Mouse (Mus musculus) activated CD4-positive, CD25-positive, alpha-beta regulatory T cell (primary cell): Measurements from ENCODE around the gene Nfic. TPM values are rescaled to one million over a fixed set of nuclear protein-coding genes. Genes with fewer than 3 reads are reported as not detected.

Experiments used
- polyA plus RNA-seq, 2 experiments: library from polyadenylated mRNA; unstranded; fragments of 100-300 nt; shearing (Covaris generic); gene quantifications; one replicate each; pipeline ENCODE4 v1.2.1; 2017

The Nfic gene
- 10 to 100 TPM; 14.8 to 22.7 TPM for polyA plus RNA-seq

DNA sequence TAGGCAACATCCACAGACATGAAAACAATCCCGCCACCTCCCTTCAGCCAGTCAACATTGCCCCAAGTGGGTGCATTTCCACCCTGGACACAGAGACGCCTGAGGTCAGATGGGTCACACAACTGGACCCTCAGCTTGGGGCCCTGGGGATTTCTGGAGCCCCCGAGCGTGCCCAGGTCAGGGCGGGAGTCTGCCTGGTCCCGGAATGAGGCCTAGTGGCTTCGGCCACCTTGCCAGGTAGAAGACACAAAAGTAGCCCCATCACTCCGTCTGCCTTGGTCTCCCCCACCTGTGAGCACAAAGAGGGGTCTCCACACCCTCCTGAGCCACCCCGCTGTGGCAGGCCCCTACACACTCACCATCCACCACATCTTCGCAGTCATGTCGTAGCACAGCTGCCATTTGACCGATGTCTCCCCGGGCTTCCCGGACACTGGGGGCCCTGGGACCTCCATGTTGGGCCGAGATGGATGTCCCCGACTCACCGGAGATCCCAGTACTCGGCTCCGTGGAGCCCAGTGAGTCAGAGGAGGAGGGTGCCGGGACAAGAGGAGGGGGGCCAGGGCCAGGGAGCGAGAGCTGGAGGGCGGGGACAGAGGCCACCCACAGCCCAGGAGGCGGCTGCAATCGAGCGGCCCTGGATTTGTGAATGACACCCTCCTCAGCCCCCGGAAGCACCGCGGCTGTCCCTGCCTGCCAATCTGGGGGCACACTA is at the start of gene Nfic:
Gene Nfic, minus strand, starts transcription at position 455 of the 715 bp plus-strand sequence.

DNA sequence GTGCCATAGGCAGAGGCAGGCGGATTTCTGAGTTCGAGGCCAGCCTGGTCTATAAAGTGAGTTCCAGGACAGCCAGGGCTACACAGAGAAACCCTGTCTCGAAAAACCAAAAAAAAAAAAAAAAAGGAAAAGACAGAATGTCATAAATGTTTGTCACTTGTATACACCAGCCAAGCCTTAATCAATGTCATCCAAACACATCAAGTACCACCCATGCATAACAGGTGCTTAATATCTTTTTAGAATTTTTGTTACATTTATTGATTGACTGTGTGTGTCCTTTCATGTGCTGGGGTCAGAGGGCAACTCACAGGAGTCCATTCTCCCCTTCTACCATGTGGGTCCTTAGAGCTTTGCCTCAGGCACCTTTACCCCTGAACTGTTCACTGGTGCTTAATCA is 44.6 kb upstream of the Nfic start, which contains the start of gene S1pr4:
Gene S1pr4, minus strand, starts transcription at position 101 of the 400 bp plus-strand sequence.

DNA sequence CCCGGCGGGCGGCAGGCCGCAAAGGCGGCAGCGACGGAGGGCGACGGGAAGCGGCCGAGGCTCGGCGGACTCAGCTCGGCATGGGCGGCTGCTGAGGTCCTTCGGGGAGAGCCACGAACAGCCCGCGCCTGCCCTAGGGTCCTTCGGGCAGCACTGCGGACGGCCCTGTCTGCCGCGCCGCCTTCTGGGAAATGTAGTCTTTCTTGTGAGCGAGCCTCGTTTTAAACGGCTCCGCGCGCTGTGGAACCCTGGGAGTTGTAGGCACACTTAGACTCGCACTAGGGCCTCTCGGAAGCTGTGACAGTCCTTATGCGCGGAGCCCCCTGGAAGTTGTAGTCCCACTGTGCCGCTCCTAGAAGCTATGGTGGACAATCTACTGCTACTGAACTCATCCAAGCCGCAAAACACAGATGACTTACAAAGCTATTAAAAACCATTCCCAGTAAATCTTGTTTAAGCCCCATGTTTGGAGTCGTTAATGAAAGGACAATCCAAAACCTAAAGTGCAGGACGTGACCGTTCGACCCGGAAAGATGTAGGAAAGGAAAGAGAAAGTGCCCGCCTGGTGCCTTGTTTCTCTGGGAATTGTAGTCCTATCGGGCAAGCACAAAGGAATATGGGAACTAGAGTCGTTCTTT is 40.9 kb upstream of the Nfic start, which contains the start of gene Ncln:
Gene Ncln, minus strand, starts transcription at position 129 of the 638 bp plus-strand sequence.

DNA sequence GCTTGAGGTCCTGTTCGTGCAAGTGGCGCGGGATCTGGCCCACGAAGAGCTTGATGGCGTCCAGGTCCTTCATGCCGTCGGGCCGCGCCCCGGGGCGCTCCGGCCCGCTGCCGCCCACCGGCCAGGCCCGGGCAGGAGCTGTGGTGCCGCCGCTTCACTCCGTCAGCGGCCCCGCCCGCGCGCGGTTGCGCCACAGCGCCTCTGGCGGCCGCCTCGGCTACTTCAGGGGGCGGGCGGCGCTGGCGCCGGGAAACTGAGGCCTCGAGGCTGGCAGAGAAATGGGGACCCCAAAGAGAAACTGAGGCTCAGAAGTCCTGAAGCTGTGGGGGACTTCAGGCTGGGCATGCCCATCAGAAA is 27.1 kb upstream of the Nfic start, which contains the start of gene Celf5:
Gene Celf5, minus strand, starts transcription at position 177 of the 357 bp plus-strand sequence.

DNA sequence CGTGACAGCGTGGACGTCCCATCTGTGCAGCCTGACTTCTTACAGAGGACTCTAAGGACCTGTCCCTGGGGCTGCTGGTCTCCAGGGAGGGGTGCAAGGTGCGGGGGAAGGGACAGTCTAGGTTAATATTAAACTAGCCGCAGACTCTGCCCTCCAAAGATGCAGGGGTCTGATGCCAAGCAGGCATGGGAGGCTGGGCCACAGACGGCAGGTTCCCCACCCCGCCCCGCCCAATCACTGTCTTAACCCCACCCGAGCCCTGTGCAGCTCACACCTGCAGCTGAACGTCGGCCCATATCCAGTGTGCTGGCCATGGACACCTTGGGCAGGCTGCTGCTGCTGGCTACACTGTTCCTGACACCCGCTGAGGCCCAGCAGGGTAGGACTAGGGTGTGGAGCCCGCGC is 62.7 kb downstream of the Nfic start, which contains the start of gene Smim24:
Gene Smim24, plus strand, starts transcription at position 271 of the 405 bp plus-strand sequence.

DNA sequence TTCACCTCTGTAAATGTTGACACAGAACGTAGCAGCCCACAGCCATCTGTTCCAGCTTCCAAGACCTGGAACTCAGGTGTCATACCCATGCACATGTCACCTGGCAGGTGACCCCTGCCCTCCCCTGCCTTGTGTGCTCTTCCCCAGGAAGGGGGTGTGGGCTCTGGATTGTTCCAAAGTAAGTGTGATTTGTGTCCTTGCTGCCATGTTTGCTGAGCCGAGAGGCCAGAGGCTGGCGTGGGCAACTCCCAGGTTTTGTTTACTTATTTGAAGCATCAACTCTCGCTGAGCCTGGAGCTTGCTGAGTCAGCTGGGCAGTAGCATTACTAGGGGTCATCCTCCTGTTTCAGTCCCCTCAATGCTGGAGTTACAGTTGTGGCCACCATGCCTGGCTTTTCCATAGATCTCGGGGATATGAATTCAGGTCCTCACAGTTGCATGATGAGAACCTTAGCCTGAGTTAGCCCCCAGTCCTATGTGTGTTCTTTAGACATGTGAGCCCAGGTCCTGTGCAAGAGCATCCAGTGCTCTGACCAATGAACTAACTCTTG is 66.9 kb downstream of the Nfic start, which contains the start of gene Gm48552:
Gene Gm48552, plus strand, starts transcription at position 501 of the 551 bp plus-strand sequence.

DNA sequence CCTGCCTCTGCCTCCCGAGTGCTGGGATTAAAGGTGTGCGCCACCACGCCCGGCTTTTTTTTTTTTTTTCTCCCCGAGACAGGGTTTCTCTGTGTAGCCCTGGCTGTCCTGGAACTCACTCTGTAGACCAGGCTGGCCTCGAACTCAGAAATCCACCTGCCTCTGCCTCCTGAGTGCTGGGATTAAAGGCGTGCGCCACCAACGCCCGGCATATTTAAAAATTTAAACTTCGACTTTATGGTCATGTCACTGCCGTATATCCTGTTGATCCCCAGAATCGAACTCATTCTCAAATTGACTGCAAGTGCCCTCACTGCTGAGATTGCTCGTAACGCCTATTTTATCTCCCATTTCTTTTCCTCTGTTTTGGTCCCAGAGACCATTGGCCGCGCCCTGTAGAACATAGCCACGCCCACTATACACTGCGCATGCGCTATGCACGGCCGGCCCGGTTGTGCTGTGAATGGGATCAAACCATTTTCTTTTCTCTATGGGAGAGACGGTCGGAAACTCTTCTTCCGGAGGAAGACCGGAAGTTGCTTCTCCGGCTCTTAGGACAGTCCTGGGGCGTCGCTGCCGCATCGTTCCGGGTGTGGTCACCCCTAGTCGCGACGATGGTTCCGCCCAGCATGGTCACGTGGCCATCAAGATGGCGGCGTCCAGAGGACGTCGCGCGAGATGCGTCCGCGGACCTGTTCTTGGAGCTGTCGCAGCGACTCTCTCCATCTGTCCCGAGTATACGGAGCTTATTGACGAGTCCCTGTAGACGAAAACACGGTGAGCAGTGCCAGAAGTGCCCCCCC is 71.4 kb downstream of the Nfic start, which contains the start of the genes Dohh and Gm48551:
Gene Dohh, plus strand, starts transcription at position 627 of the 803 bp plus-strand sequence.
Gene Gm48551, plus strand, starts transcription at position 665 of the 803 bp plus-strand sequence.

DNA sequence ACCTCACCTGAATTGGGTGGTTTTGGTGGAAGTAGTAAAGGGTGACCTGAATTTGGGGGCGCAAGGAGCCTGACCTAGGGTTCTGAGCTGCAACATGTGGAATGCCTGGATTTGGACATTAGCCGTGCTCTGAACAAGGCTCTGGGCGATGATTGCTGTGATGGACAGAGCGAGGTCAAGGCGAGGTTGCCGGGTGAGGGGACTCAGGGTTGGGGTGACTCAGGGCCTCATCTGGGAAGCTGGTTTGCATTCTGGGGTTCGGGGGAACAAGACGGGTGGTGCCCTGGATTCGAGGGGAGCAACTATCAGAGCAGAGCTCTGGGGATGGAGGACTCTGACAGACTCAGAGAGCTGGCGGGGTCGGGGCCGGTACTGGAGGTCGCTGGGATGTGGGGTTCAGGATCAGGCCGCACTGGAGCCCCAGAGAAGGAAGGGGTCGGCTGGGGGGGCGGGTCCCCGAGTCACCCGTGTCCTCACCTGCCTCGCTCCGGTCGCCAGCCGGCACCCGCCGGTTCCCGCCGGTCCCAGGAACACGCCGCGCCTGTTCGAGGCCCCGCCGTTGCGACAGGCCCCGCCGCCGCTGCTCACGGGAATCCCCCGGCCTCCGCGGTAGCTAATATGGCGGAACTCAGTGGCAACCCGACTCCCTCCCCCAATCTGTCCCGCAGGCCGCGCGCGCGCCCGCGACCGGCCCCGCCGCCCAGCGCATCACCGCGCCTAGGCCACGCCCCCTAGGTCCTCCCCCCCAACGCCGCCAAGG is 77.5 kb downstream of the Nfic start, which contains the start of gene Fzr1:
Gene Fzr1, minus strand, starts transcription at position 724 of the 760 bp plus-strand sequence.

DNA sequence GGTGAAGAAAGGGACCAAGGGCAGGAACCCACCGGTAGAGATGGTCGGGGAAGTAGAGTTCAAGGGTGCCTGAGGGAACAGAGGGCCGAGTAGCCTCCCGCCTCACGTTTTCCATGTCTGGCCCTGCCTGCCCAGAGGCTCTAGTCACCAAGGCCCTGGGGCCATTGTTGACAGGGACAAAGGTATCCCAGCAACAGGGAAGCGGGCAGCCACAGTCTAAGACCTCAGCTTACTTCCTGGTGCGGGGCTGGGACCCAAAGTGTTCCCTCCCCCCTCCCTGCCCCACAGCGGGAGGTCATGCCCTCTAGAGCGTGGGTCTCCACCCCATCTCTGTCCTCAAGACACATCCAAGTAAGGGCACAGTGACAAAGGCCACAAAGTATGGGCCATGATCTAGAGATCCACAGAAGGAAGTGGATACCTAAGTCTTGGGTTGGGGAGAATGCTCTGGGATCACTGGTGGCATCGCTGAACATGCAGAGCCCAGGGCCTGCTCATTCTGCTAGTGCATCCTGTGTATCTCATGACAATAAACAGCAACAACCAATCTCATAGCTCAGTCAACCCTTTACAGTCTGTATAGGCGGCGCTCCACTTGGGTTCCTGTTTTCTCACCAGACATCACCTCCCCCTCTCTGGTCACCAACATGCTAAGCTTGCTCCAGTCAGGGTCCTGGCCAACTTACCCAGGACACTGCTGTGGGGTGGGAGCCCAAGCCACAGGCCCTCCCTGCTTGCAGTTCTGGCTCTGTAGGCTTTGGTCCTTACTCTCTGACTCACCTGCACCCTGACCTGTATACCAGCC is 89.6 kb downstream of the Nfic start, which contains the start of gene 4930404N11Rik:
Gene 4930404N11Rik, minus strand, starts transcription at position 145 of the 805 bp plus-strand sequence.

DNA sequence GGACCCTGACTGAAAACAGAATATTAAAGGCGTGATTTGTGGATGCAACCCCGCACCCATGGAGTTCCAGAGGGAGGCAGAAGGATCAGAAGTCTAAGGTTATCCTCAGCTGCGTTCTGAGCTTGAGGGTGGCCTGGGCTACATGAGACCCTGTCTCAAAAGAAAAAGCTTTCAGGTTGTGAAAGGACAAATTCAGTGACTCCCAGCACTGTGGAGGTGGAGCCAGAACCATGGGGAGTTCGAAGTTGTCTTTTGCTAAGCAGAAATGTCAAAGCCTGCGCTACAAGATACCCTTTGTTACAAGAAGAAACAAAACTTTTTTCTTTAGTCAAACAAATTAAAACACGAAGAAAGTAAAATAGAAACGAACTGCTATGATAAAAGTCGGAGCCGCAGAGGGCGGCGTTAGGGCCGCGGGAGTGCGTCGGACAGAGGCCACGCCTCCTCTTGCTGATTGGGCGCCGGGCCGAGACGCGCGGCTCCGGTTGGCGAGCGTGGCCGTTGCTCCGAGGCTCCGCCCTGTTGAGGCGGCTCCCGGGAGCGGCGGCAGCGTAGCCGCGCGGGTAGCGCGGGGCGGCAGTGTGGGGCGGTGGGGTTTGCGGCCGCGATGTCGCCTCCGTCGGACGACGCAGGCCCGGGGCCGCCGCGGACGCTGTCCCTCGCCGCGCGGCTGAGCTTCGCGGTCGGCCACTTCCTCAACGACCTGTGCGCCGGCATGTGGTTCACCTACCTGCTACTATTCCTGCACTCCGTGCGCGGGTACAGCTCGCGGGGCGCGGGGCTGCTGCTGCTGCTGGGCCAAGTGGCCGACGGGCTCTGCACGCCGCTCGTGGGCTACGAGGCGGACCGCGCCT is 98.2 kb downstream of the Nfic start, which contains the start of gene Mfsd12:
Gene Mfsd12, plus strand, starts transcription at position 501 of the 854 bp plus-strand sequence.

DNA sequence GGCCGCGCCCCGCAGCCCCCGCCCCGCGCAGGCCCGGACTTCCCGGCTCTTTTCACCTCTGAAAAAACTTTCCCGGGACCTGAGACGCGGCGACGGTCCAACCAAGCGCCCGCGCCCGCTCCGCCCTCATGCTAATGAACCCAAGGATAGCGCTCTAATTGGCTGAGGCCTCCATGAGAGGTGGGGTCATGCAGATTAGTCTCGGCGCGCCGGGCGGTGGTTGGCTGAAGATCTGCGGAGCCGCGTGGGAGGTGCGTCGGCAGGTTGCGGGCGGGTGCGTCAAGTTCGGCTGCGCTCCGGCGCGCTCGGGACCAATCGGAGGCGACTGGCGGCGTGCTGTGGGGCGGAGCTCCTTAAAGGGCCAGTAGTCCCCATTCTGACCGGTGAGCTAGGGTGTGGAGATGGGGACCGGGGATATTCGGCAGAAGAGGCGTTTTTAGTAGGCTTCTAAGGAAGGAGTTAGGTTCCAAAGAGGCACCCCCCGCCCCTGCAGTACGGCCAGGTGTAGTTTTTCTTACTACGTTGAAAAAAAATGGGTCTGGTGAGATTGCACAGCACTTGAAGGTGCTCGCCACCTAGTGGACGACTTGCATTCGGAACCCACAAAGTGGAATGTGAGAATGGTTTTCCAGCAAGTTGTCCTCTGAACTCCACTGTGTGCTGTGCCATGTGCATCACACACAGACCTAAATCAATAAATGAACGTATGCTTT is 104.9 kb downstream of the Nfic start, which contains the start of gene Hmg20b:
Gene Hmg20b, minus strand, starts transcription at position 130 of the 713 bp plus-strand sequence.

Other genes starting within 250 kb of the Nfic start
- 1 to 10 TPM; 5.7 to 5.8 TPM for gene Atcay, start 224.8 kb downstream of the Nfic start, polyA plus RNA-seq
- 1 to 10 TPM; 3.9 to 5.0 TPM for gene Zfr2, start 222.5 kb downstream of the Nfic start, polyA plus RNA-seq
- gene Matk, start 202.7 kb downstream of the Nfic start, polyA plus RNA-seq: 100 to 1,000 TPM in 1 of 2 experiments, 10 to 100 TPM in 1; 63.7 to 239 TPM
- gene Mrpl54, start 188.7 kb downstream of the Nfic start, polyA plus RNA-seq: 100 to 1,000 TPM; 153 to 154 TPM
- 10 to 100 TPM; 33.8 to 50.0 TPM for gene Apba3, start 188.7 kb downstream of the Nfic start, polyA plus RNA-seq
- gene Tjp3, start 164.1 kb downstream of the Nfic start, polyA plus RNA-seq: 10 to 100 TPM in 1 of 2 experiments, 1 to 10 TPM in 1; 9.8 to 36.0 TPM
- 10 to 100 TPM; 67.4 to 88.0 TPM for gene Pip5k1c, start 162.7 kb downstream of the Nfic start, polyA plus RNA-seq
- 10 to 100 TPM; 44.2 to 64.0 TPM for gene Cactin, start 134.5 kb downstream of the Nfic start, polyA plus RNA-seq
- 10 to 100 TPM; 48.0 to 67.1 TPM for gene Tbxa2r, start 126.9 kb downstream of the Nfic start, polyA plus RNA-seq
- under 1 TPM; 0.05 to 0.08 TPM for gene Gipc3, start 112.4 kb downstream of the Nfic start, polyA plus RNA-seq
- gene Hmg20b, start 105.2 kb downstream of the Nfic start, polyA plus RNA-seq: 10 to 100 TPM; 44.4 to 50.7 TPM
- gene Mfsd12, start 98.1 kb downstream of the Nfic start, polyA plus RNA-seq: 1 to 10 TPM; 3.7 to 4.0 TPM
- gene 4930404N11Rik, start 89.8 kb downstream of the Nfic start, polyA plus RNA-seq: 1 to 10 TPM in 1 of 2 experiments, under 1 TPM in 1; 0.68 to 1.5 TPM
- 10 to 100 TPM; 69.7 to 78.9 TPM for gene Fzr1, start 77.1 kb downstream of the Nfic start, polyA plus RNA-seq
- gene Dohh, start 71.2 kb downstream of the Nfic start, polyA plus RNA-seq: 10 to 100 TPM; 35.0 to 35.8 TPM
- gene Gm48551, start 71.2 kb downstream of the Nfic start, polyA plus RNA-seq: 1 to 10 TPM; 2.2 to 4.9 TPM
- 1 to 10 TPM; 1.1 to 1.6 TPM for gene Gm48552, start 66.6 kb downstream of the Nfic start, polyA plus RNA-seq
- 10 to 100 TPM in 1 of 2 experiments, 1 to 10 TPM in 1; 6.3 to 12.2 TPM for gene Smim24, start 62.6 kb downstream of the Nfic start, polyA plus RNA-seq
- under 1 TPM; 0.14 to 0.73 TPM for gene Celf5, start 27.1 kb upstream of the Nfic start, polyA plus RNA-seq
- gene Ncln, start 40.8 kb upstream of the Nfic start, polyA plus RNA-seq: 10 to 100 TPM; 78.9 to 96.7 TPM
- gene S1pr4, start 44.5 kb upstream of the Nfic start, polyA plus RNA-seq: 10 to 100 TPM; 64.8 to 91.5 TPM
- gene Gna15, start 68.6 kb upstream of the Nfic start, polyA plus RNA-seq: 10 to 100 TPM; 29.2 to 77.3 TPM
- 10 to 100 TPM; 18.6 to 21.0 TPM for gene Gna11, start 89.6 kb upstream of the Nfic start, polyA plus RNA-seq
- gene Aes, start 103.9 kb upstream of the Nfic start, polyA plus RNA-seq: 1,000 to 10,000 TPM; 1,214 to 1,244 TPM
- gene Tle2, start 118.9 kb upstream of the Nfic start, polyA plus RNA-seq: 1 to 10 TPM; 1.1 to 2.0 TPM
- gene Tle6, start 145.4 kb upstream of the Nfic start, polyA plus RNA-seq: under 1 TPM; 0.43 to 0.88 TPM
- gene BC025920, start 150.6 kb upstream of the Nfic start, polyA plus RNA-seq: 1 to 10 TPM in 1 of 2 experiments, under 1 TPM in 1; 0.72 to 3.1 TPM
- gene Sirt6, start 172.2 kb upstream of the Nfic start, polyA plus RNA-seq: 10 to 100 TPM; 10.7 to 20.6 TPM
- 1 to 10 TPM; 1.9 to 5.6 TPM for gene Ankrd24, start 172.9 kb upstream of the Nfic start, polyA plus RNA-seq
- gene Gm10778, start 193.4 kb upstream of the Nfic start, polyA plus RNA-seq: 1 to 10 TPM; 6.8 to 9.1 TPM
- gene Zfp433, start 249.2 kb upstream of the Nfic start, polyA plus RNA-seq: 10 to 100 TPM; 17.2 to 21.1 TPM